Mouse (Mus musculus) WW6 (cell line): ENCODE measurements around the gene Klk4.
A peak's percentile ranks its signal among the peaks of the same experiment; 100 is the strongest.

ENCODE experiments used
- DNase-seq: peaks from one replicate; pipeline ENCODE4 v3.0.0-alpha.2; 2013; ENCODE audit warnings: low read depth, low spot score

The Klk4 gene

GRCm38 (mm10) chr7:43880912-43881311, at the start of gene Klk4:
TSS of gene Klk4 (plus strand) at chr7:43881160.
- DNase-seq = no peak

- DNase-seq = no peak
Observed at GRCm38 (mm10) chr7:43841701-43842100, 39.3 kb upstream of the Klk4 start, which contains the start of gene Klk5. TSS of gene Klk5 (plus strand) at chr7:43841971.

GRCm38 (mm10) chr7:43843801-43844200, 37.2 kb upstream of the Klk4 start:
- no peak for DNase-seq

- DNase-seq = no peak
Observed at GRCm38 (mm10) chr7:43851616-43852015, 29.3 kb upstream of the Klk4 start.

- no peak for DNase-seq
Observed at GRCm38 (mm10) chr7:43854642-43855380, 26.1 kb upstream of the Klk4 start.

- no peak for DNase-seq
Observed at GRCm38 (mm10) chr7:43855709-43856108, 25.3 kb upstream of the Klk4 start.

GRCm38 (mm10) chr7:43856307-43856706, 24.7 kb upstream of the Klk4 start:
- DNase-seq = no peak

- no peak for DNase-seq
Observed at GRCm38 (mm10) chr7:43857501-43857900, 23.5 kb upstream of the Klk4 start.

GRCm38 (mm10) chr7:43860411-43860810, 20.5 kb upstream of the Klk4 start:
- DNase-seq = no peak

GRCm38 (mm10) chr7:43873237-43873636, 7.7 kb upstream of the Klk4 start:
- DNase-seq = peak; percentile 48

GRCm38 (mm10) chr7:43873674-43874073, 7.3 kb upstream of the Klk4 start:
- no peak for DNase-seq

GRCm38 (mm10) chr7:43874868-43875375, 6.0 kb upstream of the Klk4 start:
- no peak for DNase-seq

GRCm38 (mm10) chr7:43876444-43876843, 4.5 kb upstream of the Klk4 start:
- no peak for DNase-seq

- DNase-seq = no peak
Observed at GRCm38 (mm10) chr7:43878281-43878680, 2.7 kb upstream of the Klk4 start.

- no peak for DNase-seq
Observed at GRCm38 (mm10) chr7:43882346-43882745, 1.4 kb downstream of the Klk4 start.

GRCm38 (mm10) chr7:43882811-43883210, 1.9 kb downstream of the Klk4 start:
- no peak for DNase-seq

GRCm38 (mm10) chr7:43883547-43883946, 2.6 kb downstream of the Klk4 start:
- DNase-seq = peak; percentile 40

- no peak for DNase-seq
Observed at GRCm38 (mm10) chr7:43891365-43891764, 10.4 kb downstream of the Klk4 start.

GRCm38 (mm10) chr7:43891788-43892187, 10.8 kb downstream of the Klk4 start:
- DNase-seq = no peak

- peak; percentile 65 for DNase-seq
Observed at GRCm38 (mm10) chr7:43894836-43895235, 13.9 kb downstream of the Klk4 start.

- no peak for DNase-seq
Observed at GRCm38 (mm10) chr7:43914821-43915220, 33.9 kb downstream of the Klk4 start.

GRCm38 (mm10) chr7:43918426-43918825, 37.5 kb downstream of the Klk4 start:
- no peak for DNase-seq

- DNase-seq = no peak
Observed at GRCm38 (mm10) chr7:43918871-43919270, 37.9 kb downstream of the Klk4 start.
